Mouse (Mus musculus): Measurements from ENCODE around the gene Tekt5. TPM values are rescaled to one million over a fixed set of nuclear protein-coding genes. Genes with fewer than 3 reads are reported as not detected.

The Tekt5 gene
- polyA plus RNA-seq, 1 experiment from 2014 or later = not detected

- Histone ChIP-seq H3K4me1 (peaks cover 15% of the 10 kb centered on the region), H3K36me3 (peaks cover 40% of the 10 kb centered on the region), H3K9me3 (replicated peaks) (no peaks in the 10 kb centered on the region), H3K27ac (peak within 1 kb of the TSS; percentile 97), H3K27me3 (ENCODE audit: low read depth, poor library complexity, severe bottlenecking) (0 out of 2 replicates have a peak, but pooled peaks cover 4% of the 10 kb centered on the region), H3K4me3 (peak within 1 kb of the TSS; percentile 81)
- WGBS = 3% methylated on average over 56 of the region's 56 CpGs
- DNase-seq (ENCODE audit: low spot score) = peak; percentile 98
Measured at GRCm38 (mm10) chr16:10411764-10412746, 16.8 kb upstream of the Tekt5 start, which contains the start of gene Nubp1. TSS of gene Nubp1 (plus strand) at chr16:10411948.

GRCm38 (mm10) chr16:10399160-10399559, 3.9 kb upstream of the Tekt5 start:
- Histone ChIP-seq H3K27ac (no peak overlapping the region), H3K4me1 (peaks cover 7% of the 10 kb centered on the region), H3K27me3 (ENCODE audit: low read depth, poor library complexity, severe bottlenecking) (peaks cover 28% of the 10 kb centered on the region), H3K36me3 (no peaks in the 10 kb centered on the region), H3K9me3 (replicated peaks) (no peaks in the 10 kb centered on the region), H3K4me3 (no peak overlapping the region)
- WGBS = 29% methylated on average over 7 of the region's 7 CpGs
- DNase-seq (ENCODE audit: low spot score) = peak; percentile 92

- H3K36me3 ChIP-seq = no peaks in the 10 kb centered on the region
- H3K4me1 ChIP-seq = peaks cover 7% of the 10 kb centered on the region
- no peak overlapping the region for H3K4me3 ChIP-seq
- peaks cover 32% of the 10 kb centered on the region for H3K27me3 ChIP-seq (ENCODE audit: low read depth, poor library complexity, severe bottlenecking)
- no peak for DNase-seq (ENCODE audit: low spot score)
- H3K27ac ChIP-seq = no peak overlapping the region
- no peaks in the 10 kb centered on the region for H3K9me3 ChIP-seq (replicated peaks)
- WGBS = 73% methylated on average over 5 of the region's 5 CpGs
Measured at GRCm38 (mm10) chr16:10398755-10399154, 3.5 kb upstream of the Tekt5 start.

GRCm38 (mm10) chr16:10392587-10392986, 2.7 kb downstream of the Tekt5 start:
- H3K36me3 ChIP-seq = no peaks in the 10 kb centered on the region
- DNase-seq (ENCODE audit: low spot score) = no peak
- 81% methylated on average over 9 of the region's 9 CpGs for WGBS
- H3K9me3 ChIP-seq (replicated peaks) = no peaks in the 10 kb centered on the region
- peaks cover 7% of the 10 kb centered on the region for H3K4me1 ChIP-seq
- peaks cover 46% of the 10 kb centered on the region for H3K27me3 ChIP-seq (ENCODE audit: low read depth, poor library complexity, severe bottlenecking)
- no peak overlapping the region for H3K4me3 ChIP-seq
- H3K27ac ChIP-seq = no peak overlapping the region

GRCm38 (mm10) chr16:10388634-10389365, 6.5 kb downstream of the Tekt5 start:
- peaks cover 4% of the 10 kb centered on the region for H3K4me1 ChIP-seq
- 90% methylated on average over 6 of the region's 6 CpGs for WGBS
- H3K9me3 ChIP-seq (replicated peaks) = no peaks in the 10 kb centered on the region
- peaks cover 15% of the 10 kb centered on the region for H3K27me3 ChIP-seq (ENCODE audit: low read depth, poor library complexity, severe bottlenecking)
- H3K4me3 ChIP-seq = no peak overlapping the region
- no peaks in the 10 kb centered on the region for H3K36me3 ChIP-seq
- DNase-seq (ENCODE audit: low spot score) = no peak
- H3K27ac ChIP-seq = no peak overlapping the region

- WGBS = 83% methylated on average over 12 of the region's 12 CpGs
Measured at GRCm38 (mm10) chr16:10385261-10385660, 10.0 kb downstream of the Tekt5 start.

GRCm38 (mm10) chr16:10384544-10384943, 10.7 kb downstream of the Tekt5 start:
- Histone ChIP-seq H3K4me3 (no peak overlapping the region), H3K4me1 (peaks cover 4% of the 10 kb centered on the region), H3K27ac (no peak overlapping the region), H3K27me3 (ENCODE audit: low read depth, poor library complexity, severe bottlenecking) (no peaks in the 10 kb centered on the region), H3K9me3 (replicated peaks) (no peaks in the 10 kb centered on the region), H3K36me3 (no peaks in the 10 kb centered on the region)
- DNase-seq (ENCODE audit: low spot score) = no peak
- 69% methylated on average over 3 of the region's 3 CpGs for WGBS

More at GRCm38 (mm10) chr16:10385261-10385660, 10.0 kb downstream of the Tekt5 start:
- H3K36me3 ChIP-seq = no peaks in the 10 kb centered on the region
- no peak for DNase-seq (ENCODE audit: low spot score)
- no peaks in the 10 kb centered on the region for H3K27me3 ChIP-seq (ENCODE audit: low read depth, poor library complexity, severe bottlenecking)
- no peak overlapping the region for H3K4me3 ChIP-seq
- no peak overlapping the region for H3K27ac ChIP-seq
- H3K4me1 ChIP-seq = peaks cover 4% of the 10 kb centered on the region
- H3K9me3 ChIP-seq (replicated peaks) = no peaks in the 10 kb centered on the region

- H3K9me3 ChIP-seq (replicated peaks) = no peaks in the 10 kb centered on the region
- no peaks in the 10 kb centered on the region for H3K27me3 ChIP-seq (ENCODE audit: low read depth, poor library complexity, severe bottlenecking)
- H3K27ac ChIP-seq = peak overlapping the region; percentile 53; the same call in 1 of the 2 replicates
- 28% methylated on average over 8 of the region's 8 CpGs for WGBS
- peak overlapping the region; percentile 35 for H3K4me3 ChIP-seq
- DNase-seq (ENCODE audit: low spot score) = no peak
- H3K36me3 ChIP-seq = no peaks in the 10 kb centered on the region
- H3K4me1 ChIP-seq = peaks cover 4% of the 10 kb centered on the region
Measured at GRCm38 (mm10) chr16:10384060-10384497, 11.2 kb downstream of the Tekt5 start.

GRCm38 (mm10) chr16:10379531-10379930, 15.8 kb downstream of the Tekt5 start:
- peaks cover 11% of the 10 kb centered on the region for H3K4me1 ChIP-seq
- no peak overlapping the region for H3K27ac ChIP-seq
- H3K36me3 ChIP-seq = no peaks in the 10 kb centered on the region
- DNase-seq (ENCODE audit: low spot score) = no peak
- H3K4me3 ChIP-seq = no peak overlapping the region
- 0 out of 2 replicates have a peak, but pooled peaks cover 4% of the 10 kb centered on the region for H3K27me3 ChIP-seq (ENCODE audit: low read depth, poor library complexity, severe bottlenecking)
- 69% methylated on average over 2 of the region's 2 CpGs for WGBS
- H3K9me3 ChIP-seq (replicated peaks) = no peaks in the 10 kb centered on the region

GRCm38 (mm10) chr16:10377286-10377685, 18.0 kb downstream of the Tekt5 start:
- H3K36me3 ChIP-seq = no peaks in the 10 kb centered on the region
- WGBS = 16% methylated on average over 1 of the region's 1 CpGs
- peaks cover 12% of the 10 kb centered on the region for H3K4me1 ChIP-seq
- no peak overlapping the region for H3K4me3 ChIP-seq
- DNase-seq (ENCODE audit: low spot score) = no peak
- H3K27me3 ChIP-seq (ENCODE audit: low read depth, poor library complexity, severe bottlenecking) = 0 out of 2 replicates have a peak, but pooled peaks cover 4% of the 10 kb centered on the region
- no peaks in the 10 kb centered on the region for H3K9me3 ChIP-seq (replicated peaks)
- no peak overlapping the region for H3K27ac ChIP-seq

- Histone ChIP-seq H3K27me3 (ENCODE audit: low read depth, poor library complexity, severe bottlenecking) (0 out of 2 replicates have a peak, but pooled peaks cover 4% of the 10 kb centered on the region), H3K27ac (peak overlapping the region; percentile 54), H3K9me3 (replicated peaks) (no peaks in the 10 kb centered on the region), H3K4me1 (peaks cover 30% of the 10 kb centered on the region), H3K4me3 (peak overlapping the region; percentile 36), H3K36me3 (no peaks in the 10 kb centered on the region)
- WGBS = 28% methylated on average over 13 of the region's 13 CpGs
- peak; percentile 67 for DNase-seq (ENCODE audit: low spot score)
Measured at GRCm38 (mm10) chr16:10374254-10375011, 20.9 kb downstream of the Tekt5 start.

GRCm38 (mm10) chr16:10372372-10372771, 22.9 kb downstream of the Tekt5 start:
- DNase-seq (ENCODE audit: low spot score) = no peak
- Histone ChIP-seq H3K4me3 (no peak overlapping the region), H3K9me3 (replicated peaks) (no peaks in the 10 kb centered on the region), H3K36me3 (no peaks in the 10 kb centered on the region), H3K27ac (no peak overlapping the region), H3K4me1 (peaks cover 35% of the 10 kb centered on the region), H3K27me3 (ENCODE audit: low read depth, poor library complexity, severe bottlenecking) (no peaks in the 10 kb centered on the region)
- 76% methylated on average over 4 of the region's 4 CpGs for WGBS
